Mouse (Mus musculus) testis, postnatal 10 days (tissue): ENCODE results near the gene Myo18a.

Experiments used
- DNase-seq: peaks from one replicate; pipeline ENCODE4 v3.0.0; 2021; ENCODE audit warnings: low spot score

The Myo18a gene

DNA sequence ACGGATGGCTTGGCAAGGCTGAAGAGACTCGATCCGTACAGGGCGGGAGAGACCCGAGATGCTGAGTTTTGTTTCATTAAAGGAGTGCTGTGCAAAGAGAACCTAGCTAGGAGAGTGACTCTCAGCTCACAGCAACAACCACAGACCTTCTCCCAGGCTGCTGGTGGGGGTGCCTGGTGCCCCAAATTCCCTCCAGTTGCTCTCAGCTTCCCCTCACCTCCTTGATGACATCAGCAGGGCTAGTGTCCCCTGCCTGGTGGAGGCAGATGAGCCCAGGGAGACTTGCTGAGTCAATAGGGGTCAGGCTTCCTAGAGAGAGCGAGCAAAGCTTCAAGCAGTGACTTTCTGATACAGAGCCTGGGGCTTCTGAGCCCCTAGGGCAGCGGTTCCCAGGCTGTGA lies 109.6 kb downstream of the Myo18a start:
- DNase-seq: no peak

DNA sequence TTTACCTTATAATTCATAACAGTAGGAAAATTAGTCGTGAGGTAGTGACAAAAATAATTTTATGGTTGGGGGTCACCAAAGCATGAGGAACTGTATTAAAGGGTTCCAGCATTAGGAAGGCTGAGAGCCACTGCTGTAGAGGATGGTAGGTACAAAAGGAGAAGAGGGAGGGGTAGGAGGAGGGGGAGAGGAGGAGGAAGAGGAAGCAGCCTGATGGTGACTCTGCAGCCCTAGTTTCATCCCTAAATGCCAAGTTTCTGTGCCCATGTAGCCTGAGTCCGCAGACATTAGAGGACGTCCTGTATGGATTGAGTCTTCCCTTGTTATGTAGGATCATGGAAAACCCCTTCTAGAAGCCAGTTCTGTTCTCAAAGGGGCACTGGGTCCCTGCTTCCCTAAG lies 110.1 kb downstream of the Myo18a start:
- no peak for DNase-seq

DNA sequence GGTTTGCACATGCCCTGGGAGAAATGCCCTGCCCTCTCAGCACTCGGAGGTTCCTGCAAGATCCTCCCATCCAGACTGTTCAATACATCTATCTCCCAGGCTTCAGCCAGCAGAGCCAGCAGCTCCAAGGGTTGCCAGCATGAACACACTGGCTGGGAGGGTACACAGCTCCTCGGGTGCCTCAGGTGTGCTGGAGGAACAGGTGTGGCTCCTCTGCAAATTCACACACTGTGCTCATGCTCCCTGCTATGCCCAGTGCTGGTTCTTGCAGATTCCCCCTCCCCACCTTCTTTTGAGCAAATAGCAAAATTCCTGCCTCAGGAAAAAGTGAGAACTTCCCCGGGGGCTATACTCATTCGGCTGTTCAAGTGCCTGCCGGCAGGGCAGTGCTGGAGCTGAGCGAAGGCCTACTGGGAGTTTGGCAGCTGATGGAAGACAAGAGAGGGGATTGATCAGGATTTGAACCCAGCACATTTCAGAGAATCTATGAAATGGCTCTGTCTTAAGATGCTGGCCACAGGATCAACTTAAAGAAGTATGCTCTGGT lies 111.7 kb downstream of the Myo18a start:
- DNase-seq: no peak

DNA sequence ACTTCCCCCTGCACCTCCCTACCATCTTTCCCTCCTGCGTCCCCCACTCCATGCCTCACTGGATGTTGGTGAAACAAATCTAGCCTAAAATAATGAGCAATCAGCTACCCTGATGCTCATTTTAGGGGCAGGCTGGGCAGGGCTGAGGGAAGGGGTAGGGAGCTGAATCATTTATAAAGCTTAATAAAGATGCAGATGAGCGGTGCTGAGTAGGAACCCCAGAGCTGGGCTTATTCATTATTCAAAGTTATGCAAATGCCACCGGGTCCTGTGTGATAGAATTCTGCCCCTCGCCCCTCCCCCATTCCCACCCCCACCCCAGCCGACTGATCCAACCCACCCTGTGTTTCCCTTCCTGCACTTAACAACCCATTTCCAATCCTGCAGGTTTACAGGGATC lies 112.2 kb downstream of the Myo18a start:
- DNase-seq: no peak

DNA sequence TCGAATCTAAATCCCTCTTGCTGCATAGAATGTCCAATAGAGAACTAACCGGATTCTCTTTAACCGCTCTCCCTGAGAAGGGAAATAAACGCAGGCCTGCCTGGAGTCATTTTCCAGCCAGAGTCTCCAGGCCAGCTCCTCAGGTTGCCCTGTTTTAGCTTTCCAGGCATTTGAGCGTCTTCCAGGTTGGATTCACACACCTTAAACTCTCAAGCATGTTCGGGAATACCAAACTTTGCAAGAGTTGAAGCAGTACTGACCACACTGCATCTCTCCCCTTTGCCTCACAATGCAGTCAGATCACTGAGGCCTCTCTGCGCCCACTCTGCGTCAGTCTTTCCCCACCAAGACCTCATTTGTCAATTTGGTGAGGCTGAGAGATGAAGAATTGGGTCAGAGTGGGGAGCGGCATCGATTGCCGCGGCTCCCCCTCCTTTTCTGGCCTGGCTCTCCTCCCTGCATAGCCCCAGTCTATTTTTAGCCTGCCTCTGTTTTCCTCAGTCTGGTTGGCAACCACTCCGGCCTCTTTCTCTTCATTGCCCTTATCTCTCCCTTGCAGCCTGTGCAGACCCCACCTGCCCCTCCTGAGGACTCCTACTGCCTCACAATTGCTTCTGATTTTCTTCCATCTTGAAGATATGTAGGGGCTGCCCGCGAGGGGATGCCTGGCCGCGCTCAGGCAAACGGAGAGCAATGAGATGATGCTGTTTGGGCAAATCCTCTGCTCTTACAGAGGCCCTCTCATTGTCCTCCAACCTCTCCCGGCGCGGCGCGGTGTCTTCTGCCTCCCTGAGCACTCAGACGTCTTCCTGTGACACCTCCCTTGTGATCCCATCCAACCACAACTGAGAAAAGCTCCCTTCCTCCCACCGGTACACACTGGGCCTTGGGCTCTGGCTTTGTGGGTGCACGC lies 113.1 kb downstream of the Myo18a start:
- no peak for DNase-seq

DNA sequence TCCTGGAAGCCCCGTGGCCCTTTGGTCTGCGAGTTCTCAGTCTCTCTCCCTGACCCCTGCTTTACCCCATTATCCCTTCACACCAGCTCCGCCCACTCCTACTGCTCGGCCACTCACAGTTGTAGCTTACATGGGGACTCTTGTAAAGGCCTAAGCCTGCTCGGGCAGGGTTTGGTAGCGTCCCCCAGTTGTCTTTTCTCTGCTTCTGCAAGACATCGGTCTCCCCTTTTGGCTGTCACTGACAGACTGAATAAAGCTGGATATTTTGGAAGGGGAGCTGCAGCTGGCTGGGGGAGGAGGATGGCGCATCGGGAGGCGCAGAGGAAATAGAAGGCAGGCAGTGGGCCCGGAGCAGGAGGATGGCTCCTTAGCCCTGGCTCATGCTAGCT lies 113.7 kb downstream of the Myo18a start:
- DNase-seq: no peak

DNA sequence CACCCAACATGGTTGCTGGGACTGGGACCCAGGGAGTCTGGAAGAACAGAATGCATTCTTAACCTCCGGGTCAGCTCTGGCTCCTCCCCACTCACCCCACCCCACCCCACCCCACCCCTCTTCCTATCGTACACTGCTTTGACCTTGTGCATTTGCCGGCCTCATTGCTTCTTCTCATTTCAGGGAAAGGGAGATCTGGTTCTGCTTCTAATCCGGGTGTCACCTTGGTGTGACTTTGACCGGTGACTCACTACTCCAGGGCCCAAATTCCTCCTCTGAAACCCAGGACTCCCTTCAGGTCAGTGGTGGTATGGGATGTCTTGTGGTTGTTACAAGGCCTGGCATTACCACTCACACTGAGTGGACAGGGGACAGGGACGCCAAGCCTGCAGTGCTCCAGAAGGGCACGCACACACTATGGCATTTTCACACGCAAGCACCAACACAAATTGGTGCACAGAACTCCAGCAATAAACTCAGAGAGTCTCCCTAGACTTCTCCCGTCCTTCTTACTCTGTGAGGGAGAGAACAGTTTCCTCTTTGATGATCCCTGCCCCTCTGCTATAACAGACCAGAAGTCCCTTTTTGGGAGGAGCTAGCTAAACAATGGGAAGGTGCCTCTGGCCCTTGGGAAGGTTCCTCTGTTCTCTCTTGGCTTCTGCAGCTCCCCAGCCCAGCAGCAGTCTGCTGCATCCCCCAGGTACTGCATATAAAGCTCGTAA lies 121.6 kb downstream of the Myo18a start:
- DNase-seq: no peak

DNA sequence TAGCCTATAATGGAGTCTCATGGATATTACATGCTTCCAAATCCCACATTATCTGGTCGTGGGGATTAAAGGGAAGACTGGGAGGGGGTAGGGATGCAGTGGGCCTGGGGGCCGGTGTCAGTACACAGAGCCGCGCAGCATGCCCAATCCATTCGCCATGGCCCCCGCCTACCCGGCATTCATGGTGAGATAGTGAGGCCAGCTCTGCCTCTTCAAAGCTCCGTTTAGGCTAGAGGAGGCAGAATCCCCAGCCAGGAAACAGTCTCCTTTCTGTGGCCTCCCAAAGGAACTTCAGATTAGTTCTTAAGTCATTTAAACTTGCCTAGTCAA lies 122.2 kb downstream of the Myo18a start:
- DNase-seq: no peak

DNA sequence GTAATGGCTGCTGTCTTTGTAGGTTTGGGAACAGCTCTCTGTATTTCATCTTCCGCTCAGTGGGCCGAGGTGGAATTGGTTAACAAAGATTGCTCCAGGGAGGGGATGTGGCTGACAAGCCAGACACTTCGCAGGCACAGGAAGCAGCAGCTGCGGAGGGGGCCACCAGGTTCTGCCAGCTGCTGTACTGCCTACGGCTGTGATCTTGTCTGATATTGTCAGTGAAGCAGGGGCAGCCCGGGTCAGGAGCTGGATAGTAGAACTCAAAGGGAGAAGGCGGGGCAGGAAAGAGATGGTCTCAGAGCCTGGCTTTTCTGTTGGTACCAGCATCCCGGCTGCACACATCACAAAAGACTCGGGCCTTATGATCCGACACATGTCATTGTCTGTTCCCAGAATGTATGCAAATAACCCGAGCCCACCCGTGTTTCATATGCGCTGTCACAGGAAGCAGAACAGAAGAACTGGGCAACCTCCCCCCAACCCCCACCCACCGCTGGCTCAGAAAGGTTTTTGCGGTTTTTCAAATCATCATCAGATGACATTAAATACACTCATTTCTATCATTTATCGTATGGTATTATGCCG lies 124.4 kb downstream of the Myo18a start:
- no peak for DNase-seq

DNA sequence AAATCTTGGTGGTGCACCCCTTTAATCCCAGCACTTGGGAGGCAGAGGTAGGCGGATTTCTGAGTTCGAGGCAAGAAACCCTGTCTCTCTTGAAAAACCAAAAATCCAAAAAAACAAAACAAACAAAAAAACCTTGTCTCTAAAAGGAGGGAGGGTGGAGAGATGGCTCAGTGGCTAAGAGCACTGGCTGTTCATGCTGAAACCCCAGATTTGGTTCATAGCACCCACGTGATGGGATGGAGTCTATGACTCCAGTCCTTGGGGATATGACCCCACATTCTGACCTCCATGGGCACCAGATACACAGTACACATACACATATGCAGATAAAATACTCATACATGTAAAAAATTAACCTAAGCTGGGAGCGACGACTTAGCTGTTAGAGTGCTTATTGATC lies 125.8 kb downstream of the Myo18a start:
- no peak for DNase-seq

DNA sequence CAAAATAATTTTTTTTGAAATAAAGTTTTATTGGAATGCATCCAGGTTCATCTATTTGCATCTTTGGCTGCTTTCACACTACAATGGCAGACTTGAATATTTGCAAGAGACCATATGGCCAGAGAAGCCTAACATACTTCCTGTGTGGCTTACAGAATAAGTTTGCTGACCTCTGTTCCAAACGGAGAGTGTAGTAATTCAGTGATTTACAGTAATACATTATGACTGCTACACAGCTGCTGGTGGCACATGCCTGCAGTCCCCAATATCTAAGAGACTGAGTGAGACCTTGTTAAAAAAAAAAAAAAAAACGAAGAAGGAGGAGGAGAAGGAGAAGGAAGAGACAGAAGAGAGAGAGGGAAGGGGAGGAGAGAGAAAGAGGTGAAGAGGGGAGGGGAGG lies 126.4 kb downstream of the Myo18a start:
- DNase-seq: no peak

DNA sequence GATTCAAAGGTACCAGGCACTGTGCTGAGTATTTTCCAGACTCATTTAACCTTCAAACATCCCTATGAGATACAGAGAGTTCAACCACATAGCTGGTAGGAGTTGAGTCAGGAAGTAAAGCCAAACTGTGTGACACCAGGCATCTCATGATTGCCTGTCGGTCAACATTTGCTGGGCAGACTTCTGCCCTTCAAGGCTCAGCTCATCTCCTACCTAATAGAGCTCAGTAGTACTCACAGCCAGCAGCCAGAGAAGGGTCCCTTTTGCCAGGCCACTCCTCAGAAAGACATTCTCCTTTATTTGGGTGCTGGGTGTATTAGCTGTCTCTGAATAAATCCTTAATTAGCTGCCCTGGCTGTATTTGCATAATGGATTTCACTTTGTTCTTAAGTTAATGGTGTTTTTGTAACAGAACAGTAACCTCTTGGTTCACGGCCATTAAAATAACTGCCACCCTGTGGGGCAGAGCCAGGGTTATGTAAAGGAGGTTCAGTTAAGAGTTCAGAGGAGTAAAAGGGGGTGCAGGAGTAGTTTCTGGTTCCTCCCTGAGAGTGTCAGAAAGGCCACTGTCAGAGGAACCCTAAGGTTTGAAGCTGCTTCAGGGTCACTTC lies 127.7 kb downstream of the Myo18a start:
- no peak for DNase-seq

DNA sequence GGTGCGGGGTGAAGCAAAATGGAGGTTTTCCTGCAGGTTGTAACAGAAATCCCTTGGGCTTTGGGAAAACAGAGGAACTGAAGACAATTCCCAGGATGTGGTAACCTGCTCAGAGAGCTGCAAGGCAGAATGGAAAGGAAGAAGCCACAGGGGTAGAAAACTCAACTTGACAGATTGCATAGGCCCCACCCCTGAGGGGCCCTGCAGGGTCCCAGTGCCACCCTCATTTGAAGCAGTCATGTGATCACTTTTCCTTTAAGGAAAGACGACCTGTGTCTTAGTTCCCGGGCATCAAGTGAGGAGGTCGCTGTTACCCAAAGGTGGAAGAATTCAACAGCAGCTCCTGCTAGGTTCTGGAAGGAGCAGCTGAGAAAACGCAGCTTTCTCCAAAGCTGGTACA lies 129.8 kb downstream of the Myo18a start:
- no peak for DNase-seq

DNA sequence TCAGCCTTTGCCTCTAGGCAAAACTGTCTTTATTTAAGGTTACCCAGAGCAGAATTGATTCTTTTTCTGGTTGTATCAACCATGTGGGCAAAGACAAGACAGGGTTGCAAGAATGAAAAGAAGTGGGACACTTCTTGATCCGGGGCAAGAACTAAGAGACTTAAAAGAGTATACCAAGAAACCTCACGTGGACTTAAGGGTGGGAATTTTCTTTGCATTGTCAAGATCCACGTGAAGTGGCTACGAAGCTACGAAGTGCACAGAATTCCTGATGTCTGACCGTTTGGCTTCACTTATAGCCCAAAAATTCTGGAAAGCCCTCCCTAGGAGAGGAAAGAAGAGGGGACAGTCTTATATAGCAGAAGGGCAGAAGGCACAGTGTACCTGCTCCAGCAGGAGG lies 130.2 kb downstream of the Myo18a start:
- no peak for DNase-seq

DNA sequence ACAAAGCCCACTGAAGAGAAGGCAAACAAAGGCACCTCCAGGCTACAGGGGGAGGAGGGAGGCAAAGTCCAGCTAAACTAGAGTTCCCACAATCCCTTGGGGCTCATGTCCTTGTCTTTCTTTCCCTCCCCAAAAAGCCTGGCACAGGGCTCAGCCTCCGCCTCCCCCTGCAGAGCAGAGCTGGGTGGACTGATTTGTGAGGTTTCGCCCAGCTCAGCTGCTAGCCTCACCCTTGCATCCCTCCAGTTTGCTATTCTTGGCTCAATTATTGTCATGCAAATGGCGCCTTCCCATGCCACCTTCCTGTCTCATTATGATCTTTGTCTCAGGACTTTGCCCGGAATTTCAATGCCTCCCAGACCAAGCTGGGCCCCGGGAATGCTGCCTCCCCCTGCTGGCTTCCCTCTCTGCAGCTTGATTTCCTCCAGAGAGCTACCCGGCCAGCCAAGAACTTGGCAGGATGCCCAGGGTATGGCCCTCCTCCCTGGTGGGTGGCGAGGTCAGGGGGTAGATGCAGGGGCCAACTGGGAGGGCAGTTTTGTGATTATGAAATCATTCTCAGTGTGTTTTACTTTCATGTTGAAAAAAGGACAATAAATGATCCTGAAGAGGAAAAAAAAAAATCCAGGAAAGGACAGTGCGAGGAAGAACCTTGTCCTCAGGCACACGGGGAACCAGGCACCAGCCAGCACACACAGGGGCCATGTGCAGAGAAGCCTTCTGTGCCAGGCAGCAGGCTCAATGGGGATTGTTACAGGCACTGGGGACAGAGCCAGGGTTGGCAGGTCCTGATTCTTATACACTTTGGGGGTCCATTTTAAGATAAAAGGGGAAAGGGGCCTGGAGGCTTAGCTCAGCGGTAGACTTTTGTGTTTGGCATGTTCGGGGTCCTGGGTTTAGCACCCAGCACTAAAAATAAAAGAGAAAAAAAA lies 131.0 kb downstream of the Myo18a start, which contains the start of gene Pipox:
Gene Pipox, minus strand, starts transcription at position 310 of the 932 bp plus-strand sequence.
- DNase-seq: peak; percentile 92

DNA sequence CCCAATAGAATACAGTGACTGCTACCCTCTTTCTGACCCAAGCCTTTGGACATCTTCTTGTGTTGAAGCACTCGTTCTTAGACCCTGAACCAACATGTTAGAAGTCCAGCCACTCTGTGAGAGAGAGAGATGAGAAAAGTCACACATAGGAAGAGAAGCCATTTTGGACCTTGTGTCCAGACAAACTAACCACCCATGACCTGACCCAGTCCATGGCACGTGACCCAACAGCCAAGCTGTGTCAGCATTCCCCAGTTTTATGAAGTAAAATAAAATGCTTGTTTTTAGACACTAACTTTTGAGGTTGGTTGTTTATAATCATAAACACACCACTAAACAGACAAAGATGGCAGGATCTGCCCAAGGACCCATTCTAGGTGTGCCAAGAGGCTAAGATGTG lies 131.9 kb downstream of the Myo18a start:
- no peak for DNase-seq

DNA sequence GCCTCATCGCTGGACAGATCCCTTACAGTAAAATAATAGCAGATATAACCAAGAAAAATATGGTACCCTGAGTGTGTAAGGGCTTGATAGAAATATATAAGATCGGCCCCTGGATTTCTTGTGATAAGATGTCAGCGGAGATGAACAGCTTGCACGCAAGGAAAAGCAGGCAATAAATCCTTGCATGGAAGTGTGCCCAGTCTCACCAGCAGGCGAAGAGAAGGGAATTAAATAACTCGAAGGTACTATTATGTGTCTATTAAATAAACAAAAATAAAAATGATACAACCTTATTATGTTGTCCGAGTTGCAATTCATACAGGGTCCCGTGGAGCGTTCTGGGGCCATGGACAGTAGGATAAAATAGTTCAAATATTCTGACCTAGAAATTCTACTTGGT lies 133.0 kb downstream of the Myo18a start:
- DNase-seq: no peak

DNA sequence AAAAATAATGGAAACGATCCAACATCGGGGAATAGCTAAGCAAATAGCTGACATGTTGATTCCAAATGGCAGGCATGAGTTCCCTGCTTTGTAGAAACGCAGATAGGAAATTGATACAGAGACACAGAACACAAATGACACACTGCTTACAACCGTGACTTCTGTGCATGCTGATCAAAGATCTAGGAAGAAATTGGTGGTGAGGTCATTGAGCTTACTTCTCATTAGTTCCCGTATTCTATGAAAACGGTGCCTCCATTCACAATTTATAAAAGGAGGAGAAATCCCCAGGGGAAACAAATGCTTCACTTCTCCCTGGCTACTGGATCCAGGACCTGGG lies 133.4 kb downstream of the Myo18a start:
- DNase-seq: no peak

DNA sequence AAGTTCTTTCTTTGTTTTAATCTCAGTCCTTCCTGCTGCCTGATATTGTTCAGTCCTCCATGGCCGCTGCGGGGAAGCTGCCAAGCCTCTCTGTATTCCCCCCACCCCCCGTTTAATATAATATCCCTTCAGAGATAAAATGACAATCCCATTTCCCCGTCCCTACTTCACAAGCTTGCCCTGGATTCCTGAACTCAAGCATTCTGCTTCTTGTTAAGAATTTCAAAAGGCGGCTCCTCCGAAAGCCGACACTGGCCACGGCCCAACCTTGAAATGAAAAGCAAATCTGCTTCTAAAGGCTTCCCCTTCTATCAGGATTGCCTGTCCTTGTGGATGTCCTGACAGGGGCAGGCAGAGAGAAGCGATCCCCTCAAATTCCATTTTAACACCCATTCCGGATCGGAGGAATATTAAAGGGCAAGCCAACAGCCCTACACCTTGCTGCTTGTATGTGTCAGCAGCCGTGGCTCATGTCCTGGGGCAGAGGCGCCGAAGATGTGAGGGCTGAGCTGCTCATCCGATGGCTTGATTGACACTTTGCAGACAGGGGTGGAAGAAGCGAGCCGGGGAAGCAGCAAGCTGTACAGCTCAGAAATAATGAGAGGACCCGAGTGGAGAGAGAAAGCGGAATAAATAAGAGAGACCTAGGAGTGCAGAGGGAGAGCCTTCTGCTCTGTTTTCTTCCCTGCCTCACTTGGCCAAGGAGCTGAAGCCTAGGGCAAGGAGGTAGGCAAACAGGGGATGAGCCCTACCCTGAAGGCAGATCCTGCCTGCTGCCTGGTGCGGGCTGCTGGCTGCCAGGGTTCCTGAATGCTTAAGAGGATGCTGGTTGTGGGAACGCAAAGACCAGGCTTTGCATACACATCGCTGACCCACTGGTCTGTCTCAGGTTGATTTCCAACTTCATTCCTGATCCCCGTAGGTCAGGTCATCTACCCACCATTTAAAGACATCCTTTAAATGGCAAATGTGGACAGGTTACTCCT lies 134.1 kb downstream of the Myo18a start:
- no peak for DNase-seq

DNA sequence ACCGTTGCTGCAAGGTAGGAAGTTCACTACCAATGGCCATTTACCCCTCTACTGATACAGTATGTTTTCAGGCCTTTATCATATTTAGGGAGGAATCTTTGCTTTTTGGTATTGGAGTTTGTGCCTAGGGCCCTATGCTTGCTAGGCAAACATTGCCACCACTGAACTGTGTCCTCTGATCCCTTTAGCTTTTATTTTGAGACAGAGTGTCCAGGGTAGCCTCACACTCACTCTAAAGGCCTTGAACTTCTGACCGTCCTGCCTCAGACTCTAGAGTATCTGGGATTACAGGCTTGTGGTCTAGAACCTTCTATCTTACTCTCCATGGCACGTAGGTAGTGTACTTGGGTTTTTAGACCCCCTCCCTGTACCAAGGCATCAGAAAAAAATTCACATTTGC lies 137.1 kb downstream of the Myo18a start:
- no peak for DNase-seq
